Mouse (Mus musculus) forebrain, embryonic 13.5 days (tissue): ENCODE data around the gene Ola1. TPM values are rescaled to one million over a fixed set of nuclear protein-coding genes. Genes with fewer than 3 reads are reported as not detected.

Source experiments
- ATAC-seq: fragments of 200-750 bp; cut with Nextera tagmentation; 2 replicates; pipeline ENCODE4 v1.8.0; 2017
- H3K27ac ChIP-seq: fragments of 300-500 bp; sonication (generic); 2 replicates; pipeline ENCODE4 v1.5.1; 2015; ENCODE audit warnings: inconsistent platforms, mild to moderate bottlenecking, moderate library complexity
- H3K27me3 ChIP-seq: fragments of 300-500 bp; sonication (generic); 2 replicates; pipeline ENCODE4 v1.6.1; 2015; ENCODE audit warnings: mild to moderate bottlenecking, inconsistent platforms
- H3K36me3 ChIP-seq: fragments of 300-500 bp; sonication (generic); 2 replicates; pipeline ENCODE4 v1.6.1; 2015; ENCODE audit warnings: mild to moderate bottlenecking, inconsistent platforms; ENCODE audit not compliant: poor library complexity, severe bottlenecking
- H3K4me1 ChIP-seq: fragments of 300-500 bp; sonication (generic); 2 replicates; pipeline ENCODE4 v1.6.1; 2015; ENCODE audit warnings: inconsistent platforms
- H3K4me2 ChIP-seq: fragments of 300-500 bp; sonication (generic); 2 replicates; pipeline ENCODE4 v1.6.1; 2015; ENCODE audit warnings: inconsistent platforms, mild to moderate bottlenecking, moderate library complexity
- H3K4me3 ChIP-seq: fragments of 300-500 bp; sonication (generic); 2 replicates; pipeline ENCODE4 v1.5.1; 2015; ENCODE audit warnings: mild to moderate bottlenecking, inconsistent platforms
- H3K9ac ChIP-seq: fragments of 300-500 bp; sonication (generic); 2 replicates; pipeline ENCODE4 v1.6.1; 2015; ENCODE audit warnings: mild to moderate bottlenecking, inconsistent platforms
- H3K9me3 ChIP-seq: fragments of 300-500 bp; sonication (generic); replicated peaks from 2 replicates; pipeline ENCODE4 v1.6.1; 2016; ENCODE audit warnings: inconsistent platforms
- WGBS: fragments of 180-500 bp; shearing (Covaris S2); methylation state at CpG from one replicate; pipeline ENCODE4 v1.1.7; 2015; 5-methylcytosine and 5-hydroxymethylcytosine counted together
- polyA plus RNA-seq: library from polyadenylated mRNA; unstranded; fragments of >200 nt; fragmentation: Nextera tagmentation; extraction: Ambion mirVana; gene quantifications from 2 replicates; pipeline ENCODE4 v1.2.1, GENCODE M21; 2015

The Ola1 gene
- polyA plus RNA-seq, 1 experiment from 2014 or later: 115 TPM

DNA sequence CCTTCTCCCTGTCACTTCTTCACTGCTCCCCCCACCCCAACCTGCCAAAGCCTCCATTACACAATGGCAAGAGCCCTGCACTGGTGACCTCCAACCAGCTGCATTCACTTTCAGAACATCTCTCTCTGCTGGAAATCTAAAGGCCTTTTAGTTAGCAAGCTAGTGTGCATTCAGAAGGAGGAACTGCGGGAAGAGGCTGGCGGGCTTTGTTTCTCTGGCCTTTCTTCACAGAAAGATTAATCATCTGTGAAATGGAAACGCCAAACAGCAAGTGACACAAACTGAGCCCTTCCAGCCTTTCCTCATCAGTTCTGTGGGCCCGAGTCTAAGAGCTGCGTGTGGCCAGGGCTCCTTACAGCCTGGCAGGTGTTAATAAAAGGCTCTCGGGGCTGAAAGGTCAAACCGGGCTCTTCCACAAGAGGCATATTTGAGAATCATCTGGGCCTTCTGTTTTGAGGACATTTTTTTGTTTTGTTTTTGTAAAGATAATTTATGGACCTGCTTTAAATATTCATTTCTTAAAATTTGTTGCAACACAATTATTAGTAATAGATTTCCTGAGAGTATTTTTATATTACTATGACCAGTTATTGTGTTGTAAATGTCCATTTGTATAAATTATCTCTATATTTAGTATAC lies 75.8 kb downstream of the Ola1 start:
- Histone ChIP-seq H3K36me3 (no peaks in the 10 kb centered on the region), H3K4me3 (no peak overlapping the region), H3K4me2 (0 out of 2 replicates have a peak overlapping the region, but pooled peaks have one; percentile 10), H3K27ac (peak overlapping the region; percentile 84), H3K27me3 (no peaks in the 10 kb centered on the region), H3K9me3 (no peaks in the 10 kb centered on the region), H3K4me1 (peaks cover 12% of the 10 kb centered on the region), H3K9ac (no peak overlapping the region)
- peak; percentile 65; the same call in 1 of the 2 replicates for ATAC-seq
- WGBS: 2% methylated on average over 7 of the region's 7 CpGs

GRCm38 (mm10) chr2:73132897-73133296 lies 85.8 kb downstream of the Ola1 start:
- Histone ChIP-seq H3K4me3 (no peak overlapping the region), H3K27ac (no peak overlapping the region), H3K36me3 (no peaks in the 10 kb centered on the region), H3K4me1 (no peaks in the 10 kb centered on the region), H3K9me3 (no peaks in the 10 kb centered on the region), H3K4me2 (no peak overlapping the region), H3K9ac (no peak overlapping the region), H3K27me3 (no peaks in the 10 kb centered on the region)
- 90% methylated on average over 2 of the region's 2 CpGs for WGBS
- ATAC-seq: no peak

DNA sequence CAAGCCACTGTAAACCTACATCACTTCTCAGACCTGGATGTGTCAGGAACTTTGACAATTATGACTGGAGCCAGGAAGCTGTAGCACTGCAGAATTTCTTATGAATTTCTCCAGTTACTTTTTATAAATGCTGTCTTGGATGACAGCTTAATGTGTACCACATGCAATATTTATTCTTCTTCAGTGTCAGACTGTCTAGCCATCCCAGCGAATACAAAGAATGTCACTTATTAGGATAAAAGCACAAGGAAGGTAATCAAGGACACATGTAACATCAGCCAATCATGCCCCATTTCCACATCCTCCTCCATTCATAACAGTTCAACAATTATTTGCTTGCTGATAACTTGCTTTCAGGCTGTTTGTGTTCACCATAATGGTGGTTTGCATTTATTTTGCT lies 91.0 kb downstream of the Ola1 start:
- H3K27ac ChIP-seq: no peak overlapping the region
- no peak; the same call in 1 of the 2 replicates for ATAC-seq
- no peak overlapping the region for H3K4me3 ChIP-seq
- no peaks in the 10 kb centered on the region for H3K27me3 ChIP-seq
- WGBS: 72% methylated on average over 1 of the region's 1 CpGs
- H3K36me3 ChIP-seq: no peaks in the 10 kb centered on the region
- no peaks in the 10 kb centered on the region for H3K9me3 ChIP-seq
- H3K4me1 ChIP-seq: no peaks in the 10 kb centered on the region
- no peak overlapping the region for H3K9ac ChIP-seq
- no peak overlapping the region for H3K4me2 ChIP-seq

GRCm38 (mm10) chr2:73118781-73119180 lies 99.9 kb downstream of the Ola1 start:
- Histone ChIP-seq H3K27ac (no peak overlapping the region), H3K9me3 (no peaks in the 10 kb centered on the region), H3K36me3 (no peaks in the 10 kb centered on the region), H3K4me2 (no peak overlapping the region), H3K9ac (no peak overlapping the region), H3K4me1 (no peaks in the 10 kb centered on the region), H3K4me3 (no peak overlapping the region), H3K27me3 (no peaks in the 10 kb centered on the region)
- no peak for ATAC-seq
- 82% methylated on average over 2 of the region's 2 CpGs for WGBS

DNA sequence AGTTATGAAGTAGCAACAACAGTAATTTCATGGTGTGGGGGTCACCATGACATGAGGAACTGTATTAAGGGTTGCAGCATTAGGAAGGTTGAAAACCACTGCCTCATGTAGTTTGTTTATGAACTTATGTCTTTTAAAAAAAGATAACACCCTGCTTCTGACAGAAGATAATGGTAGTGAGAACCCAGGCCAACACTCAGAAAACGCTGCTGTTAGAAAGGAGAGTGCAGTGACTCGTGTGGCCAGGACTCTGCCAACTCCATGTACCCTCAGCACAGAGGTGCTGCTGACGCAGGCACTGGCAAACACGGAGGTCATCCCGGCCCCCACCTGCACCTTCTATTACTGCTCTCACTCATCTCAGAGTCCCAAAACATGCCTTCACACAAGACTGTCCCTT lies 111.6 kb downstream of the Ola1 start:
- H3K9me3 ChIP-seq: no peaks in the 10 kb centered on the region
- no peaks in the 10 kb centered on the region for H3K36me3 ChIP-seq
- no peaks in the 10 kb centered on the region for H3K27me3 ChIP-seq
- no peak overlapping the region for H3K9ac ChIP-seq
- H3K27ac ChIP-seq: no peak overlapping the region
- WGBS: 86% methylated on average over 5 of the region's 5 CpGs
- ATAC-seq: no peak
- H3K4me3 ChIP-seq: no peak overlapping the region
- H3K4me1 ChIP-seq: no peaks in the 10 kb centered on the region
- no peak overlapping the region for H3K4me2 ChIP-seq

- no peaks in the 10 kb centered on the region for H3K27me3 ChIP-seq
- H3K4me3 ChIP-seq: no peak overlapping the region
- H3K4me2 ChIP-seq: no peak overlapping the region
- 81% methylated on average over 3 of the region's 3 CpGs for WGBS
- 0 out of 2 replicates have a peak, but pooled peaks cover 7% of the 10 kb centered on the region for H3K36me3 ChIP-seq
- no peak for ATAC-seq
- no peak overlapping the region for H3K27ac ChIP-seq
- peaks cover 21% of the 10 kb centered on the region for H3K4me1 ChIP-seq
- no peak overlapping the region for H3K9ac ChIP-seq
- H3K9me3 ChIP-seq: no peaks in the 10 kb centered on the region
These were observed 122.2 kb downstream of the Ola1 start for GRCm38 (mm10) chr2:73096491-73096890.

- Histone ChIP-seq H3K27me3 (no peaks in the 10 kb centered on the region), H3K27ac (no peak overlapping the region), H3K4me1 (peaks cover 21% of the 10 kb centered on the region), H3K4me3 (no peak overlapping the region), H3K9me3 (no peaks in the 10 kb centered on the region), H3K4me2 (no peak overlapping the region), H3K36me3 (0 out of 2 replicates have a peak, but pooled peaks cover 7% of the 10 kb centered on the region), H3K9ac (no peak overlapping the region)
- WGBS: 49% methylated on average over 2 of the region's 2 CpGs
- peak; percentile 70 for ATAC-seq
These were observed 123.4 kb downstream of the Ola1 start for GRCm38 (mm10) chr2:73095300-73095699.

GRCm38 (mm10) chr2:73093032-73093431 lies 125.7 kb downstream of the Ola1 start:
- 37% methylated on average over 6 of the region's 6 CpGs for WGBS
- ATAC-seq: peak; percentile 38; the same call in 1 of the 2 replicates
- H3K27ac ChIP-seq: peak overlapping the region; percentile 49
- H3K36me3 ChIP-seq: 0 out of 2 replicates have a peak, but pooled peaks cover 7% of the 10 kb centered on the region
- H3K4me1 ChIP-seq: peaks cover 17% of the 10 kb centered on the region
- no peak overlapping the region for H3K4me3 ChIP-seq
- H3K9ac ChIP-seq: no peak overlapping the region
- no peak overlapping the region for H3K4me2 ChIP-seq
- H3K27me3 ChIP-seq: no peaks in the 10 kb centered on the region
- no peaks in the 10 kb centered on the region for H3K9me3 ChIP-seq

GRCm38 (mm10) chr2:73091302-73091701 lies 127.4 kb downstream of the Ola1 start:
- H3K4me3 ChIP-seq: no peak overlapping the region
- no peak overlapping the region for H3K9ac ChIP-seq
- peaks cover 18% of the 10 kb centered on the region for H3K4me1 ChIP-seq
- H3K27me3 ChIP-seq: no peaks in the 10 kb centered on the region
- no peak for ATAC-seq
- H3K27ac ChIP-seq: no peak overlapping the region
- 86% methylated on average over 8 of the region's 8 CpGs for whole genome bisulfite sequencing
- H3K9me3 ChIP-seq: no peaks in the 10 kb centered on the region
- H3K36me3 ChIP-seq: 0 out of 2 replicates have a peak, but pooled peaks cover 7% of the 10 kb centered on the region
- no peak overlapping the region for H3K4me2 ChIP-seq

GRCm38 (mm10) chr2:73087641-73088040 lies 131.1 kb downstream of the Ola1 start:
- no peak overlapping the region for H3K9ac ChIP-seq
- H3K4me2 ChIP-seq: no peak overlapping the region
- no peak overlapping the region for H3K27ac ChIP-seq
- no peak overlapping the region for H3K4me3 ChIP-seq
- peaks cover 25% of the 10 kb centered on the region for H3K4me1 ChIP-seq
- WGBS: 75% methylated on average over 3 of the region's 3 CpGs
- no peaks in the 10 kb centered on the region for H3K9me3 ChIP-seq
- 0 out of 2 replicates have a peak, but pooled peaks cover 7% of the 10 kb centered on the region for H3K36me3 ChIP-seq
- no peak for ATAC-seq
- no peaks in the 10 kb centered on the region for H3K27me3 ChIP-seq

GRCm38 (mm10) chr2:73085669-73086304 lies 132.9 kb downstream of the Ola1 start:
- Histone ChIP-seq H3K36me3 (no peaks in the 10 kb centered on the region), H3K27ac (peak overlapping the region; percentile 54), H3K4me2 (peak overlapping the region; percentile 20; the same call in 1 of the 2 replicates), H3K4me3 (no peak overlapping the region), H3K4me1 (peaks cover 23% of the 10 kb centered on the region), H3K27me3 (no peaks in the 10 kb centered on the region), H3K9ac (no peak overlapping the region), H3K9me3 (no peaks in the 10 kb centered on the region)
- peak; percentile 91 for ATAC-seq
- WGBS: 6% methylated on average over 8 of the region's 8 CpGs

GRCm38 (mm10) chr2:73082476-73082875 lies 136.2 kb downstream of the Ola1 start:
- no peak overlapping the region for H3K4me2 ChIP-seq
- peaks cover 21% of the 10 kb centered on the region for H3K4me1 ChIP-seq
- H3K36me3 ChIP-seq: no peaks in the 10 kb centered on the region
- H3K9ac ChIP-seq: no peak overlapping the region
- H3K27ac ChIP-seq: no peak overlapping the region
- no peaks in the 10 kb centered on the region; the same call in 1 of the 2 replicates for H3K27me3 ChIP-seq
- no peak overlapping the region for H3K4me3 ChIP-seq
- no peaks in the 10 kb centered on the region for H3K9me3 ChIP-seq
- 68% methylated on average over 10 of the region's 10 CpGs for WGBS
- ATAC-seq: no peak
